Mouse (Mus musculus) intestine, embryonic 14.5 days (tissue): Measurements from ENCODE around the gene Arhgap10. TPM values are rescaled to one million over a fixed set of nuclear protein-coding genes. Genes with fewer than 3 reads are reported as not detected.

Experiments
- ATAC-seq: fragments of 200-750 bp; cut with Nextera tagmentation; replicated peaks from 2 replicates; pipeline ENCODE4 v1.8.0; 2017; ENCODE audit warnings: low read depth, moderate number of reproducible peaks, moderate TSS enrichment, moderate library complexity; ENCODE audit not compliant: low FRiP score, low TSS enrichment
- DNase-seq: peaks from one replicate; pipeline ENCODE4 v3.0.0-alpha.2; 2018; ENCODE audit warnings: low spot score
- H3K27ac ChIP-seq: fragments of 300-500 bp; sonication (generic); 2 replicates; pipeline ENCODE4 v1.5.1; 2014; ENCODE audit warnings: low read depth, mild to moderate bottlenecking, control low read depth
- H3K27me3 ChIP-seq: fragments of 300-500 bp; sonication (generic); replicated peaks from 2 replicates; pipeline ENCODE4 v1.6.1; 2014; ENCODE audit warnings: low read length, control low read depth; ENCODE audit not compliant: control insufficient read depth, insufficient read depth
- H3K36me3 ChIP-seq: fragments of 300-500 bp; sonication (generic); 2 replicates; pipeline ENCODE4 v1.6.1; 2014; ENCODE audit warnings: low read length, control low read depth; ENCODE audit not compliant: control insufficient read depth, insufficient read depth
- H3K4me1 ChIP-seq: fragments of 300-500 bp; sonication (generic); replicated peaks from 2 replicates; pipeline ENCODE4 v1.6.1; 2014; ENCODE audit warnings: low read length, control low read depth, mixed read lengths; ENCODE audit not compliant: control insufficient read depth, insufficient read depth
- H3K4me2 ChIP-seq: fragments of 300-500 bp; sonication (generic); 2 replicates; pipeline ENCODE4 v1.6.1; 2014; ENCODE audit warnings: low read length
- H3K4me3 ChIP-seq: fragments of 300-500 bp; sonication (generic); 2 replicates; pipeline ENCODE4 v1.5.1; 2014; ENCODE audit warnings: low read depth, low read length, control low read depth, mixed read lengths
- H3K9ac ChIP-seq: fragments of 300-500 bp; sonication (generic); 2 replicates; pipeline ENCODE4 v1.6.1; 2014; ENCODE audit warnings: mild to moderate bottlenecking, low read length
- H3K9me3 ChIP-seq: fragments of 300-500 bp; sonication (generic); 2 replicates; pipeline ENCODE4 v1.6.1; 2016; ENCODE audit warnings: low read length, control low read depth; ENCODE audit not compliant: control insufficient read depth
- WGBS: fragments of 180-500 bp; shearing (Covaris S2); extraction: QIAGEN DNeasy Blood & Tissue Kit; methylation state at CpG from one replicate; pipeline ENCODE4 v1.1.7; 2014; 5-methylcytosine and 5-hydroxymethylcytosine counted together
- polyA plus RNA-seq: library from polyadenylated mRNA; unstranded; fragments of >200 nt; fragmentation: Nextera tagmentation; extraction: Ambion mirVana; gene quantifications from 2 replicates; pipeline ENCODE4 v1.2.1, GENCODE M21; 2014

Gene Arhgap10
- polyA plus RNA-seq, 1 experiment from 2014 or later = 33.6 TPM

DNA sequence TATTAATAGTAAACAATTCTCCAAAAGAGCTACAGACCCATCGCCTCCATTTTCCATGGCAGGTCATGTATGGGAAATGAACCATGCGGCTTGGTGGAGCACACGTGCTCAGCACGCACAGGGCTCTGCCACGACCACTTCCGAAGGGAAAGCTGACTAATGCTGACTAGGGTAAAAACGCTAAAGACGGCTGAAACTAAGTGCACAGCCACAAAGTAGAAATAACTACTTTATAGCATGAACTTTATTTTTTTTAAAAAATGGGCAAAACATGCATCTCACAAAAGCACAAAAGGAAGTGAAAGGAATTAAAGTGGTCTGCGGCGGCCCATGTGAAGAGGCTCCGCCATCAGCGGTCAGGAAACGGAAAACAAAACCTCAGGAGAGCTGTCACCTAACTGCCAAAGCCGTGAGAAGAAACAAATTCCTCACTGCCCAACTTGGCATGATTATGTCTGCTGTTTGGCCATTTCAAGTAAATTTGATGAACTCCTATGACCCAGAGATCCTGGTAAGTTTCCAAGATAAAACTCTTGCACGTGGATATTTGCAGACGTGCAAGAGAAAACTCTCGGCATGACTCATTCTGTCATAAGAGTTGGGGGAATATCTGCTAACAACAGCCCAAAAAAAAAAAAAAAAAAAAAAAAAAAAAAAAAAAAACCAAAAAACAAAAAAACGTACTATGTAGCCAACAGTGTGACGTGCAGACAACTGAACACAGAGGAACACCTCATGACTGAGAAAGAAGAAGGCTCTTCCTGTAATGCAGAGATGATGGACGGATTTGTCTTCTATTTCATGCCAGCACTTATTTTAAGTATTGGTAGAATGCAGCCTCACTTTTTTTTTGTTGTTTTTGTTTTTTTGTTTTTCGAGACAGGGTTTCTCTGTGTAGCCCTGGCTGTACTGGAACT lies 66.0 kb downstream of the Arhgap10 start:
- peaks cover 46% of the 10 kb centered on the region for H3K9me3 ChIP-seq
- H3K27me3 ChIP-seq = no peaks in the 10 kb centered on the region
- no peak for ATAC-seq
- no peaks in the 10 kb centered on the region for H3K4me1 ChIP-seq
- no peak overlapping the region for H3K9ac ChIP-seq
- peaks cover 30% of the 10 kb centered on the region for H3K36me3 ChIP-seq
- H3K27ac ChIP-seq = no peak overlapping the region
- H3K4me3 ChIP-seq = no peak overlapping the region
- WGBS = 92% methylated on average over 21 of the region's 21 CpGs
- H3K4me2 ChIP-seq = no peak overlapping the region
- DNase-seq = no peak

DNA sequence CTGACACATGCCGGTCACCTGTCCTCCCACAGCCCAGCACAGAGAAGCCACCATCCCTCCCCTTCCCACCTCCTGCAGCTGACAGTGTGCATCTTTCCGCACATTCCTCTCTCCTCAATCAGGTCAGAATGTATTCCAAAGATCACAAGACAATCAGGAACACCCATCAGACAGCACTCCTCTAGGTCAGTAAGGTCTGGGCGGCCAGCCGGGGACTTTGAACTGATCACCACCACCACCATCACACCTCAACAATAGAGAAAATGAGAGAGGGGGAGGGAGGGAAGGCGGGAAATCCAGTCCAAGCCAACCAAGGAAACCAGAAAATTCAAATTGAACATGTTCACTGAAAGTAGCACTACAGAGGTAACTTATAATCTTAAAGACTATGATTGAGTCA lies 66.7 kb downstream of the Arhgap10 start:
- Histone ChIP-seq H3K9me3 (peaks cover 53% of the 10 kb centered on the region), H3K4me1 (no peaks in the 10 kb centered on the region), H3K9ac (no peak overlapping the region), H3K4me2 (no peak overlapping the region), H3K4me3 (no peak overlapping the region), H3K27ac (no peak overlapping the region), H3K36me3 (peaks cover 36% of the 10 kb centered on the region), H3K27me3 (no peaks in the 10 kb centered on the region)
- WGBS = 95% methylated on average over 5 of the region's 5 CpGs
- no peak for DNase-seq
- ATAC-seq = no peak

- ATAC-seq (no peak), DNase-seq (no peak)
Measured at GRCm38 (mm10) chr8:77446294-77446693, 71.5 kb downstream of the Arhgap10 start.

DNA sequence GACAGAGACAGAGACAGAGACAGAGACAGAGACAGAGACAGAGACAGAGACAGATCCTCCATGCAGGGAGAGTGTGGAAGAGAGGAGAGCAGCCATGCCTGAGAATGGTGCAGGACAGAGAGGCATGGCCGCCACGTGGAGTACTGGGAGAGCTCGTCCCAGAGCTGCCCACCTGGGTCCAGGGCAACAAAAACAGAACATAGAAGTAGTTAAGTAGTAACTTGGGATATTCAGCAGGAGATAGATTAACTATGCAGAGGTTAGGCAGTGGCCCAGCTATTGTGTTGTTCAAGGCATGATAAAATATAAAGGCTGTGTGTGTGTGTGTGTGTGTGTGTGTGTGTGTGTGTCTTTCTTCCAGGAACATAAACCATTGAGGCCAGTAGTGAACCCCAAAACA lies 72.1 kb downstream of the Arhgap10 start:
- Histone ChIP-seq H3K9ac (no peak overlapping the region), H3K27ac (no peak overlapping the region), H3K27me3 (no peaks in the 10 kb centered on the region), H3K9me3 (peaks cover 42% of the 10 kb centered on the region), H3K4me1 (no peaks in the 10 kb centered on the region), H3K4me2 (no peak overlapping the region), H3K4me3 (no peak overlapping the region), H3K36me3 (peaks cover 28% of the 10 kb centered on the region)
- DNase-seq = no peak
- 85% methylated on average over 3 of the region's 3 CpGs for WGBS
- no peak for ATAC-seq

More at GRCm38 (mm10) chr8:77446294-77446693, 71.5 kb downstream of the Arhgap10 start:
- 94% methylated on average over 12 of the region's 12 CpGs for WGBS
- H3K27ac ChIP-seq = no peak overlapping the region
- peaks cover 48% of the 10 kb centered on the region for H3K9me3 ChIP-seq
- no peak overlapping the region for H3K4me2 ChIP-seq
- no peaks in the 10 kb centered on the region for H3K27me3 ChIP-seq
- no peak overlapping the region for H3K9ac ChIP-seq
- no peak overlapping the region for H3K4me3 ChIP-seq
- H3K4me1 ChIP-seq = no peaks in the 10 kb centered on the region
- H3K36me3 ChIP-seq = peaks cover 31% of the 10 kb centered on the region

- DNase-seq = no peak
- peaks cover 29% of the 10 kb centered on the region for H3K9me3 ChIP-seq
- 76% methylated on average over 10 of the region's 10 CpGs for WGBS
Measured at GRCm38 (mm10) chr8:77444166-77444870, 73.4 kb downstream of the Arhgap10 start.

DNA sequence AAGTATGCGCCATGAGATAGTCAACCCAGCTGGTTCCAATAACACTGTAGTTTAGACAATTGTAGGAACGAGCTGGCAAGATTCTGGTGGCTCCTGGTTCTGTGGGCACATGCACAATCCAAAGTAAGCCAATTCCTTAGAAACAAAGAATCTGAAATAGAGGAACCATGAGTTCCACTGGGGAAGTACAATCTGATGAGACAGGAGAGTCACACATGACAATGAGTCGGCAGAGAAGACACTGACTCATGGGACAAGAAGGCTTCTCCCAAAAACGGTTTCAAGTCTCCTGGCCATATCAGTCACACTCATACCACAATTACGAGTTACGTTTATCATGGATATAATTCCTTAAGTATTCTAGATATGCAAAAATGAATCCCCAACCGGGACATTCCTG lies 75.3 kb downstream of the Arhgap10 start:
- no peak overlapping the region for H3K4me2 ChIP-seq
- H3K9ac ChIP-seq = no peak overlapping the region
- no peaks in the 10 kb centered on the region for H3K27me3 ChIP-seq
- H3K27ac ChIP-seq = no peak overlapping the region
- DNase-seq = no peak
- peaks cover 17% of the 10 kb centered on the region for H3K9me3 ChIP-seq
- H3K36me3 ChIP-seq = peaks cover 12% of the 10 kb centered on the region; the same call in 1 of the 2 replicates
- H3K4me1 ChIP-seq = peaks cover 14% of the 10 kb centered on the region
- no peak overlapping the region for H3K4me3 ChIP-seq
- ATAC-seq = no peak
- 83% methylated on average over 7 of the region's 7 CpGs for WGBS

More at GRCm38 (mm10) chr8:77444166-77444870, 73.4 kb downstream of the Arhgap10 start:
- Histone ChIP-seq H3K4me1 (no peaks in the 10 kb centered on the region), H3K4me3 (no peak overlapping the region), H3K4me2 (no peak overlapping the region), H3K9ac (no peak overlapping the region), H3K27ac (no peak overlapping the region), H3K27me3 (no peaks in the 10 kb centered on the region), H3K36me3 (peaks cover 15% of the 10 kb centered on the region)
- ATAC-seq = no peak

DNA sequence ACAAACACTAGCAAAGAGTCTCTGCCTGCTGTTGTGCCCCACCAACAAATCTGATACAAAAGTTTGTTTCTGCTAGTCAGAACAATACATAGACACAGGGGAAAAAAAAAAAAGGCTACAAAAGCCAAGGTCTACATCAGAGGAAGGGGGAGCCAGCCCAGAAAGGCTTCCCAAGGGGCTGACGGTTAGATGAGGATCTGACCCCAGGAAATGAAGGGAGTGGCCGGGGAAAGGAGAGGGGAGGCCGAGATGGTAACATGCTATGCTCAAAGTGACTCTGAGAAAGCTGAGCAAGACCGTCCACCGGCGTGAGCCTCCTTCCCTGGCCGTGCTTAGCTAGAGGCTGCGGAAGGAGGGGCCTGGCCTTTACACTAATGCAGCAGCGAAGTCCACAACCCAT lies 76.8 kb downstream of the Arhgap10 start:
- H3K27me3 ChIP-seq = no peaks in the 10 kb centered on the region
- 81% methylated on average over 9 of the region's 9 CpGs for WGBS
- H3K4me3 ChIP-seq = no peak overlapping the region
- no peak overlapping the region for H3K27ac ChIP-seq
- H3K4me1 ChIP-seq = peaks cover 29% of the 10 kb centered on the region
- no peaks in the 10 kb centered on the region for H3K36me3 ChIP-seq
- peaks cover 2% of the 10 kb centered on the region; the same call in 1 of the 2 replicates for H3K9me3 ChIP-seq
- H3K9ac ChIP-seq = no peak overlapping the region
- ATAC-seq = no peak
- DNase-seq = no peak
- no peak overlapping the region for H3K4me2 ChIP-seq

GRCm38 (mm10) chr8:77440324-77440880 lies 77.4 kb downstream of the Arhgap10 start:
- WGBS = 84% methylated on average over 6 of the region's 6 CpGs
- ATAC-seq = no peak
- Histone ChIP-seq H3K9me3 (no peaks in the 10 kb centered on the region; the same call in 1 of the 2 replicates), H3K4me3 (no peak overlapping the region), H3K4me2 (no peak overlapping the region), H3K4me1 (peaks cover 30% of the 10 kb centered on the region), H3K27ac (no peak overlapping the region), H3K36me3 (no peaks in the 10 kb centered on the region), H3K27me3 (no peaks in the 10 kb centered on the region), H3K9ac (no peak overlapping the region)
- no peak for DNase-seq
